Mouse (Mus musculus) right cerebral cortex, postnatal 4 days (tissue): ENCODE measurements around the gene Zdhhc17.
A peak's percentile ranks its signal among the peaks of the same experiment; 100 is the strongest.

Experiments
- DNase-seq: peaks from one replicate; pipeline ENCODE4 v3.0.0-alpha.2; 2022

Zdhhc17 gene

GRCm38 (mm10) chr10:110951748-110952147 is 58.2 kb downstream of the Zdhhc17 start:
- DNase-seq, result no peak

DNA sequence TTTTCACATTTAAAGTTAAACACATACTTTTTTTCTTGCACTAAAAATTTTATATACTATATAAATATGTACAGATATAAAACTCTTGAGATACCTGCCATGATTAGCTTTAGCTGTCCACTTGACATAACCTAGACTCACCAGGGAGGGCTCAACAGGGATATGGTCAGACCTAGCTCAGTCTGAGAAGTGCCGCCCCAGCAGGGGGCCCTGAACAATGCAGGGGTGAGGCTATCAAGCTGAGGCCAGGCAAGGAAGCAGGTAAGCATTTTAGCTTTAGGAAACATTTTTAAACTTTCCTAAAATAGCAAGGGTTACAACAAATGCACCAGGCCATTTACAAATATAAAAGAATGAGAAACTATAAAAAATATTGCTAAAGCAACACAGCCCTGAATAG is 58.8 kb downstream of the Zdhhc17 start:
- DNase-seq, result no peak

GRCm38 (mm10) chr10:110947574-110947973 is 62.4 kb downstream of the Zdhhc17 start:
- no peak for DNase-seq

DNA sequence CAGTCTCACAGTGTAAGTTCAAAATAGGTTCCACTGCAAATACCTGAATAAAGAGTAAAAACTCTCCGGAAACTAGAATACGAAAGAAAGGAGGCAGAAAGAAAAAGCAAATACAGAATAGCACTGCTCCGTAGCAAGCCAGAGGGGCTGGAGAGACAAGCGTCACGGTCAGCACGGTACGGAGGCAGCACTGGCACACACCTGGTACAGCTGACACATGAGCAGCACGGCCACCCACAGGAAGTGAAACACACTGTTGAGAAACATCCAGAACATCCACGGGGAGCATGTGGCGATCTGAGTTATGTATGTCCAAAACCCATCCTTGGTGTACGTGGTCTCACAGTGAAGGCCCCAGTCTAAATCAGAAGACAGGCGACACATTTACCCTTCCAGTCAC is 64.0 kb downstream of the Zdhhc17 start:
- no peak for DNase-seq

- no peak for DNase-seq
Measured at GRCm38 (mm10) chr10:110944175-110944574, 65.8 kb downstream of the Zdhhc17 start.

- no peak for DNase-seq
Measured at GRCm38 (mm10) chr10:110942806-110943205, 67.1 kb downstream of the Zdhhc17 start.

GRCm38 (mm10) chr10:110941968-110942367 is 68.0 kb downstream of the Zdhhc17 start:
- DNase-seq, result no peak

- DNase-seq, result no peak
Measured at GRCm38 (mm10) chr10:110940740-110941398, 69.1 kb downstream of the Zdhhc17 start.

DNA sequence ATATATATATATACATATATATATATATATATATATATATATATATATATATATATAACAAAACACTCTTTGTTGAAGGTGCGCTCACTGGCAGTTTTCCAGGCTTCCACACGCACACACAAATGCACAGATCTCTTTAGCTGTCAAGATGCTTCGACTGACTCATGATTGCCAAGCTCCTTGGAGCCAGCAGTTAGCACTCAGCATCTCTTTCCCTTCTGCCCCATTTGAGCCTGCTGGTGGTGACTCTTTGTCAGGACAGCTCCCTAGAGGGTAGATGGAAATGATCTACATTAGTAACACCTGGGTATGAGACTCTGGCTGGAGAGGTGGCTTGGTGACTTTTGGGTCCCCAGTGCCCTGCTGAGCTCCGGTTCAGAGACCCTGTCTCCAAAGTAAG is 70.2 kb downstream of the Zdhhc17 start:
- DNase-seq, result no peak

GRCm38 (mm10) chr10:110938841-110939549 is 70.9 kb downstream of the Zdhhc17 start:
- no peak for DNase-seq

GRCm38 (mm10) chr10:110938361-110938760 is 71.6 kb downstream of the Zdhhc17 start:
- DNase-seq, result no peak

- no peak for DNase-seq
Measured at GRCm38 (mm10) chr10:110935669-110936068, 74.3 kb downstream of the Zdhhc17 start.

DNA sequence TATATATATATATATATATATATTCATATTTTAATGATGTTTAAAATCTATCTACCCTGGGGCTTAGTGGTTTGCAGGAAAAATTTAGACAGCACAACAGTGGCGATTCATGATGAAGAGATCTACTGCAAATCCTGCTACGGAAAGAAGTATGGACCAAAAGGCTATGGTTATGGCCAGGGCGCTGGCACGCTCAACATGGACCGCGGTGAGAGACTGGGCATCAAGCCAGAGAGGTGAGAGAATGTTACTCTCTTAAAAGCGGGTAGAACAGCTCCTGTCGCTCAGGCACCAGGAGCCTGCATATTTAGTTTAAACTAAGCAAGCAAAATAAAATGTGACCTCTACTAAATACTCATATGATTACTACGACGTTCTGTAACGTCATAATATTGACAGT is 74.9 kb downstream of the Zdhhc17 start:
- DNase-seq, result no peak

- DNase-seq, result no peak
Measured at GRCm38 (mm10) chr10:110933584-110933983, 76.4 kb downstream of the Zdhhc17 start.

DNA sequence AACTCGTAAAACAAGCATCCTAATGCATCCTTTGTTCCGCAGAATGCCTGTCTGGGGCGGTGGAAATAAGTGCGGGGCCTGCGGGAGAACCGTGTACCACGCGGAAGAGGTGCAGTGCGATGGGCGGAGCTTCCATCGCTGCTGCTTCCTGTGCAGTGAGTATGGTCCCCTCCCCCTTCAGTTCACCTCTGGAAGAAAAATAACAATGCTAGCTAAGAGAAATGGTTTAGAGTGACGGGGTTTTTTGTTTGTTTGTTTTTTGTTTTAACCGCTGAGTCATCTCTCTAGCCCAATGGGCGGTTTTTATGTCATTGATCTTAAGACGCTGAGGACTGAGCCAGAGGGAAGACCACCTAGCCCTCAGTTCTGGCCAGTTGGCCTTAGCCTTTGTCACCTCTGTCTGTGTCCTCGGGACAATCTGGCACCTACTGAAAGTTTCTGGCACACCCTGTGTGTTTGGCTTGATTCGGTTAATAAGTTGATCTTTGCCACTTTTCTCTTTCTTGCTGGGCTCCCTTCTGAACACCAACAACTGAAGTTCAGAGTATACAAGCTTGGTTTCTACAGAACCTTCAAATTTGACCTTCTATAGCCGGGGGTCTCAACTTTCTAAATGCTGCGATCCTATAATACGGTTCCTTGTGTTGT is 77.9 kb downstream of the Zdhhc17 start:
- DNase-seq, result no peak

DNA sequence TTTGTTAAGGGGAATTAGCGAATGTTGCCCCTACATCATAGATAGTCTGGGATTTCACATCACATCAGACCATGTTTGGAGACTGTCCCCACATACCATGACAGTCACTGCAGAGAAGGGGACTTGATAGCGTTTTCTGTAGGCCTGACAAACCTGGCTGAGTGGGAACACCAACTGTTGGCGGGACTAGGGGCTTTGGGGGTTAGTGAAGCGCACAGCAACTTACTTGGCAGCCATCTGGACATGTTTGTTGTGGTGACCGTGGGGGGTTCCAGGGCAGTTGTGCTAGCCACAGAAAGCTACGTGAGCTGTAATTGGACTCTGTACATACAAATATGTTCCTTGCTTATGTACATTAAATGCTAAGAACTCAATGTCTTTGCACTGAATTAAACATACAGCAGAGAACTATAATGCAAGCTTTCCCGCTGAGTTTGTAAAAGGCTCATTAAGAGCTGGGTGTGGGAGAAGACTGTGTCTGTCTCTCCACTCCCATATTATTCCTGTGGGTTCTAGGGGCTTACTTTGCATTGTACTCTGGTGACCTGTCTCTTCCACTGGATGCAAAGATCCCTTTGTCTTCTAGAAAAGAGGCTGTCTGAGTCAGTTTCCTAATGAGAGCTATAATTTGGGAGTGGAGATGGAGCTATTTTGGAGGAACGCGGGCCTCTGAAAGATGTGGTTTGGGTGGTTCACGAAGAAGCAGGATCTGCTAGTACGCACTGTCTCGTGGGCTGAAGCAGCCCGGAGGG is 78.6 kb downstream of the Zdhhc17 start:
- no peak for DNase-seq

DNA sequence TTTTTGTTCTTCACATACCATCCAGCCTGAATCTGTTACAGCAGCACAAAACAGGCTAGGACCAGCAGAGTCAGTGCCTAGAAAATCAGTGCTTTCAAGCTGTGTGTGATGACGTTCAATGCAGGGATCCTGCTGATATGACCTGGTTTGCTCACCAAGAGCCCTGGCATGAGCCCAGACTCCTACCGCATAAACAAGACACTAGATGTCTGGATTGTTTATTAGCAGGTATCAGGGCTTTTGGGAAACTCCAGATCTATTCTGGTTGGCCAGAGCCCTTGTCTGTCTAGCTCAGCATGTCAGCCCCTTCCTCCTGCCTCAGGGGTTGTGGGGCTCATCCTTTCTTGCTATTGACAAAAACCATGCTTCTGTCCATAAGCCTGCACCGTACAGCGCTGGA is 80.2 kb downstream of the Zdhhc17 start:
- no peak for DNase-seq

- DNase-seq, result no peak
Measured at GRCm38 (mm10) chr10:110927491-110927890, 82.4 kb downstream of the Zdhhc17 start.

DNA sequence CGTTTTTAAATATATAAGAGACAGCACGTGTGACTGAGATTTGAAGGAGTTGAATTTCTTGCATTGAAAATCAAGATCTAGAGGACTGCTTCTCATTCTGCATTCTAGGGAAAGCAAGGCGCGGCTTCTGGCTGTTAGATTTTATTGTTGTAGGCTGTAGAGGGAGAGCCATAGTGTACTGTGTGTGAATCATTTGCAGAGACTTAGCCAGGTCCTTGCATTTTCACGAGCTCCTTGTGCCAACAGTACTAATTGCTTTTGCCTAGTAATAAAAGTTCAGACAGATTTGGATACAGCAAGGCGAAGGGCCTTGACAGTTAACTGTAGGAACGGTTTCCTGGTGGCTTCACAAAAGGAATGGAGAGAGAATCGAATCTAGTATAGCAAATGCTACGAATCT is 87.3 kb downstream of the Zdhhc17 start:
- DNase-seq, result no peak

DNA sequence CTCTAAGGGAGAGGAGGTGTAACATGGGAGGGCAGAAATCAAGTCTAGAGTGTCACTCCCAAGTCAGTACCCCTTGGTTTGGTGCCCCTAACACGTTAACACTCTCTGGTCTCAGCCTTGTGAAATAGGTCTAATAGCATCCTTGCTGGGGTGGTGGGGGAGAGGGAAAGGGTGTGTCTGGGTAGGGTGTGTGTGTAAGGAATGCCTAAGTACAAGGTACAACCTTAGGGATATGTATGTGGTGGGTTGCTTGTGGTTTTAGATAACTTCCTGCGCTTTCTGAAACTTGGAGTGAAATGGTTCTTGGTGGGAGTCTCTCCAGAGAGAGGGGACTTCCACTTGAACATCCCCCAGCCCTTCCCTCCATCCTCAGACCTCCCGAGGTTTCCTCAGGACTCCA is 88.0 kb downstream of the Zdhhc17 start:
- DNase-seq, result no peak

DNA sequence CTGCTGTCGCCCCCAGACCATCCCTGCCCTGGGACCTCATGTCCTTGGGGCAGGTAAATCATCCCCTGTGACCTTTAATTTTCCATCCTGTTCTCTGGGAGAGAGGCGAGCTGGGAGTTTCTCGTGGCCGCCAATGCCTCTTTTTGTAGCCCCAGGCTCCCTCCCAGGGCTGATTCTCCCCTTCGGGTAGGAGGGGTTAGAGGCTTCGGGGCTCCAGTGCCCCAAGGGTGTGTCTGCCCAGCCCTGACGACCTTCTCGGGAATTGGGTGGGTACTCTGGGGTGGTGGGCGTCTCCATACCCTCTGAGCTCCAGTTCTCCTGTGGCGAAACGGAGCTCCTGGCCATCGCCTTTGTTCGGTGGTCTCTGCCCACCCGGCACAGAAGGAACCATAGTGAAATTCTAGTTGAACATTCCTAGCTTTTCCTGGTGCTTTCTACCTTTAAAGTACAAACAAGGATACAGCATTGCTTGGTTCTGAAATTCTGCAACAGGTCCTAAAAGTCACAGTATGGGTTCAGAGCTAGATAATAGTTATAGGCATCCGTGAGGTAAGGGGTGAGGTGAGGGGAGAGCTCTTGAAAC is 89.5 kb downstream of the Zdhhc17 start:
- DNase-seq, result no peak

GRCm38 (mm10) chr10:110919531-110920343 is 90.2 kb downstream of the Zdhhc17 start, which contains the start of gene Csrp2:
TSS of gene Csrp2 (plus strand) at chr10:110919789.
- peak; percentile 84 for DNase-seq
